Mouse (Mus musculus): ENCODE measurements at regions not wholly inside any gene's neighbourhood (a gene's known extent, or its start where the extent isn't known, plus 50 kb on each side); places are given as distances from the start of the nearest gene placed in this dataset.
A peak's percentile ranks its signal among the peaks of the same experiment; 100 is the strongest.

DNA sequence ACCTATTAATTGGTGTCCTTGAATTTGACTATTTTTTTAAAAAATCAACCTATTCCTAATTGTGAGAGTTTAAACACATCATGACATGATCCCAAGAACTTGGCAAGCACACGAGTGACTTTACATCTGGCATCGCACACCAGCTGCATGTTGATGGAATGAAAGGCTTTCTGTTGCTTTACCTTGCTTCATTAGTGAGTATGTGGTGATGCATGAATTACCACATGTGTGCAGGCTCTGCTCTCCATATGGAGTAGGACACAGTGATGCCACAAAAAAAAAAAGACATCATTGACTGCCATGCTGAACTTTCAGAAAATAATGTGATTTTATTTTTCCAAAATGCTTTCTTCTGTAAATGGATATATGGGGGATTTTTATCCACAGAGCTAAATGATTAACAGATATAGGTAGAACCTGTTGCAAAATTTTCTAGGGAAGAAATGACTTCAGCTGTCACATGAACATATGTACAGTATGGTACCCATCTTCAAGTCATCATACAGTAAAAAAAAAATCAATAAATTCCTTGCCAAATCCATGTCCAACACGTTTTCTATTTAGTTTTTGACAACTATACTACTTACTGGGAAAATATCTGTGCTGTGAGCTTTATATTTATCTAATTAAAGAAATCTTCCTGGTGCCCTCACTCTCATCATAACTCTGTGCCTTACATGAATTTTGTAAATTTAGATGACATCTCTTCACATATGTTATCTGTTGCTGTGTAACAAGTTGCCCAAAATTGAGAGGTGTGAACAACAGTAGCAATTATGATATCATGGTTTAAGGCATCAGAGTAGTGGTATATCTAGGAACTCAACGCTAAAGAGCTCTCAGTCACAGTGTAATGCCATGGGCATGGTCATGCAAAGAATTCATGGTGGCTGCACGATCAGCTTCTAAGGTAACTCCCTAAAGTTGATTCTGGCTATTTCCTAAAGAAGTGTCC is 84.0 kb upstream of the Arrdc3 start:
- DNase-seq = no peak

- DNase-seq = peak; percentile 15
Measured at GRCm38 (mm10) chr13:80806172-80806571, 77.0 kb upstream of the Arrdc3 start.

- peak; percentile 35 for DNase-seq
Measured at GRCm38 (mm10) chr13:80827037-80827471, 56.1 kb upstream of the Arrdc3 start.

Data from right cerebral cortex, postnatal 14 days (tissue).